Mouse (Mus musculus) CD4-positive helper T cell, adult 2 months (primary cell): ENCODE measurements around the gene Cacna1a.
A peak's percentile ranks its signal among the peaks of the same experiment; 100 is the strongest.

ENCODE experiments used
- DNase-seq: peaks from one replicate; pipeline ENCODE4 v3.0.0-alpha.2; 2012; ENCODE audit warnings: low read depth, missing footprints, low spot score

The Cacna1a gene

DNA sequence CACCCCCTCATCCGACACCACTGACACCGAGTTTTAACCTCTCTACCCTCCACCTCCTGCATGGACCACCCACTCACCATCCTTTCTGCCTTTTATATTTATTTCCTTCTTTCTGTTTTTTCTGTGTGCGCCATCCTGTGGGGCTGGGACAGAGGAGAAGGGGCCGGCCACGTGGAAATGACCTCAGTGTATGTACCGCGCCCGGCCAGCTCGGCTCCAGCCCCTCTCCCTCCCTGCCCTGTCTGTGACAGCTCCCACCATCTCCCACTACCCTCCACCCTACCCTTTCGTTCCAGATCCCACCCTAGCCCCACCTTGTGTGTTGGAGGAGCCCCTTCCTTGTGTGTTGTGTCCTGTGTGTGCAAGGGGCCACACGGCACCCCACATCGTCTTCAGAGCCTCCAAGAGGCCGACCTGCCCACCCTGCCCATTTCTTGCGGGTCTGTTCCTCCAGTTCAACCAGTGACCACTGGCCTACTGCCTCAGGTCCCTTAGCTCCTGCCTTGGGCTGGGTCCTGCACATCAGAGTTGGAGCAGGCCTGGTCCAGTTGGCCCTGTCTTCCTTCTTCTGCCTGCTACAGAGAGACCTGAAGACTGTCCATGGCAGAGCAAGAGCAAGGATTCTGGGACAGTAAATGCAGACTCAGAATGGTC, 247.3 kb downstream of the Cacna1a start:
- DNase-seq: no peak

DNA sequence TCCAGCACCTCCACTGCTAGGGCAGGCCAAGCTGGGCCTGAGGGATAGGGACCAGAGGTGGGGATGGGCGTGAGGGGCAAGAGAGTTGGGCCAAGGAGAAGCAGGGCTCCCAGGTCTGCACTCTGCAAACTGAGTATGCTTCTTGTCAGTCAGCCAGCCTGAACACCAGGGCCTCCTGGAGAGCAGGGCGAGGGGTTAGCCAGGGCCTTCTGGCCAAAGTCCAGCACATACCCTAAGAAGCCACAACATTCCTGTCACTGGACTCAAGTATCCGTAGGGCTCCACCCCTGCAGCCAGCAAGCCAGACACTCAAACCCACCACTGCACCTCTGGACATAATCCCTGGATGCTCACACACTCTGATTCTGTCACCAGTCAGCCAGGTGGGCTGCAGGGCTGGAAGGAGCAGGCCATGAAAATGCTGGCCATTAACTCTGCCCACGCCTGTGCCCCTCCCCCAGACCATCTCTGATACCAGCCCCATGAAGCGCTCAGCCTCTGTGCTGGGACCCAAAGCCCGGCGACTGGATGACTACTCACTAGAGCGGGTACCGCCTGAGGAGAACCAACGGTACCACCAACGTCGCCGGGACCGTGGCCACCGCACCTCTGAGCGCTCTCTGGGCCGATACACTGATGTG, 247.9 kb downstream of the Cacna1a start:
- no peak for DNase-seq

DNA sequence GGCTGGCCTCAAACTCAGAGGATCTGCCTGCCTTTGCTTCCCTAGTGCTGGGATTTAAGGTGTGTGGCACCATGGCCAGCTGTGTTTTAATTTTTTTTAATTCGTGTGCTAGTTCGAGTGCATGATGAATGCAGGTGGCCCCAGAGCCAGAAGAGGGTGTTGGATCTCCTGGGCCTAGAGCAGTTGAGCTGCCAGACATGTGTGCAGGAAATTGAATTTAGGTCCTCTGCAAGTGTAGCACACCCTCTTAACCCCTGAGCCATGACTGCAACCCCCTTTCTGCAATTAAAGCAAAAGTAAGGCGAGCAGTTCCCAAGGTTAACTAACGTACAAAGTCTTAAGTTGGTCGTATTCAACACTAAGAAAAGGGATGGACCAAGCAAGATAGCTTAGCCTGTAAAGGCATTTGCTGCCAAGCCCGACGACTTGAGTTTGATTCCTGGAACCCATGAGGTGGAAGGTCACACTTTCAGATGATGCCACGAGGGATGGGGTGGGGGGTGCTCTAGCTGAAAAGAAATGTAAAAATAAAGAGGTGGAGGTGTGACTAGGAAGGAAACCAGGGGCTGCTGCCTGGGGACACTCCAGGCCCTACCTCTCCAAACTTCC, 249.8 kb downstream of the Cacna1a start:
- DNase-seq: peak; percentile 25

DNA sequence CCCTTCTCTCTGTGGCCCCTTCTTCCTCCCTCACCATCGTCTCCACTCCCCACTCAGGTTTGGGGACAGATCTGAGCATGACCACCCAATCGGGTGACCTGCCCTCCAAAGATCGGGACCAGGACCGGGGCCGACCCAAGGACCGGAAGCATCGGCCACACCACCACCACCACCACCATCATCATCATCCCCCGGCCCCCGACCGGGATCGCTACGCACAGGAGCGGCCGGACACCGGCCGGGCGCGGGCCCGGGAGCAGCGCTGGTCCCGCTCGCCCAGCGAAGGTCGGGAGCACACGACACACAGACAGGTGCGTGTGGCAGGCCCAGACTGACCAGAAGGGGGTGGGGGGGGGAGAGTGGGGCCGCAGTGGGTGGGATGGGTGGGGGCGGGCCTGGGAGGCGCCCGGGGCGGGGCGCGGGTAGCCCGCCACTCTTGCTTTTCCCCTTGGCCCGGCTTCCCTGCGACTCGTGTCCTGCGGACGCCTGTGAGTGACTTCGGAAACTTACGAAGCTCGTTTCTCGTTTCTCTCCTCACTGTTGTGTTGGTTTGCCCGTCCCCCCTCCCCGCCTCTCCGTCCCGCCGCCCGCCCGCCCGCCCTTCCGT, 250.4 kb downstream of the Cacna1a start:
- DNase-seq: peak; percentile 38

DNA sequence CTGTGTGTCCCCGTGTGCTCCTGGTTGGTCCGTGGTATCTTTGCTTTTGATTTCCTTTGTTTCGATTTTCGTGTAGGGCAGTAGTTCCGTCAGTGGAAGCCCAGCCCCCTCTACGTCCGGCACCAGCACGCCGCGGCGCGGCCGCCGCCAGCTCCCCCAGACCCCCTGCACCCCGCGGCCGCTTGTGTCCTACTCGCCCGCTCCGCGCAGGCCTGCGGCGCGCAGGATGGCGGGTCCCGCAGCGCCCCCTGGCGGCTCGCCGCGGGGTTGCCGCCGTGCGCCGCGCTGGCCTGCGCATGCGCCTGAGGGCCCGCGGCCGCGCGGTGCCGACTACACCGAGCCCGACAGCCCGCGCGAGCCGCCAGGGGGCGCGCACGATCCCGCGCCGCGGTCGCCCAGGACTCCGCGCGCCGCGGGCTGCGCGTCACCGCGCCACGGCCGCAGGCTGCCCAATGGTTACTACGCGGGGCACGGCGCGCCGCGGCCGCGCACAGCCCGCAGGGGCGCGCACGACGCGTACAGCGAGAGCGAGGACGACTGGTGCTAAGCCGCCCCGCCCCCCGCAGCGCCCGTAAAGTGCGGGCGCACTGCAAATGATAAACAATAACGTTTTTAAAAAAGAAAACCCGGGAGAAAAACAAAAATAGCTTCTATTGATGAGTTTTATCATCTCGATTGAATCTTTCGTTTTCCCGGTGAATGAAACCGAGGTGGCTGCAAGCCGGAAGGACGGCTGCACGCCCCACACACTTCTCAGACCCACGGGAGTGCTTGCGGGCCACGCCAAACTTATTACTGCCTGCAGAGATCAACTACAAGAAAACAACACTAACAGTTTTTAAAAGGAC, 251.1 kb downstream of the Cacna1a start:
- peak; percentile 95 for DNase-seq

DNA sequence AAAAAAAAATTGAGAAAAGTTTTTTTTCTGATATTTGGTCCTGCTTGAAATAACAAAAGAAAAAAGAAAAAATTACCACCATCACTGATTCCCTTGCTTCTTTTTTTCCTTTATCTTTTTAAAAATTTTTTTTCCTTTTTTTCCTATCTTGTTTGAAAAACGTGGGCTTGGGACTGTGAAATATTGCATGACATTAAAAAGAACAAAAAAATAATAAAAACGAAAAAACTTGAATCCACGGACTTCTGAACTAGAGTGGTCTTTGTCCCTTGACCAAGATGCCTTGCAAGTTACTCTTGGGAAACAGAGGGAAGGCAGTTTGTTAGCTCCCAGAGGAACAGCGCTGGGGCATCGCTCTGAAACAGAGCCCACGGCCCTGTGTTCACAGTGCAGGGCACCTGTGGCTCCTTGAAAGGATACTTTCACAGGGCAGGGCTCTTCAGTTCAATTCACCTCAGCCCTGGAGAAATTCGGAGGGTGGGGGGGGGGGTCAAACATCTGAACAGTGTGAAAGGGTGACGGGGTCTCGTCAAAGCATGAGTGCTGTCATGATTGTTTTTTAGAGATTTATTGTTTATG, 251.9 kb downstream of the Cacna1a start:
- DNase-seq: no peak

DNA sequence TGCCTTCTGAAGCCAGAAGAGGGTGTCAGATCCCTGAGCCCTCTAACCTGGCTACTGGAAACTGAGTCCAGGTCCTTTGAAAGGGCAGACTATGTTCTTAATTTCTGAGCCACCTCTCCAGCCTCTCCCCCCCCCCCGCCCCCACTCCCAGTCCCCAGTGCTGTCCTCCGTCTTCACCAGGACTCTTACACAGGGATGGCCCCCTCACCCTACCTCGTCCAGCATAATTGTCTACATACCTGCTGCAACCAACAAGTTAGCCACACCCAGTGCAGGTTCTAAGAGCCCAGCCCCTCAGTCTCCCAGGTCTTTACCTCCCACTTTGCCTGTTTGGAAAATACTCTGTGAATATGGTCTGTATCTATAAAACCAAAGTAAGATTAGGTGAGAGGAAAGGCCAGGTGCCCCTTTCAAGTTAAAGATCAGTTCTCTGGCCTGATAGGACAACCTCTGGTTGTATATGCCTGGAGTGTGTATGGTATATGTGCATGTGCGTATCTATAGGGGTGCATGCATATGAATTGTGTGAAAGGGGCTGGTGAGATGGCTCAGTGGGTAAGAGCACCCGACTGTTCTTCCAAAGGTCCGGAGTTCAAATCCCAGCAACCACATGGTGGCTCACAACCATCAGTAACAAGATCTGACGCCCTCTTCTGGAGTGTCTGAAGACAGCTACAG, 252.5 kb downstream of the Cacna1a start:
- DNase-seq: peak; percentile 13

DNA sequence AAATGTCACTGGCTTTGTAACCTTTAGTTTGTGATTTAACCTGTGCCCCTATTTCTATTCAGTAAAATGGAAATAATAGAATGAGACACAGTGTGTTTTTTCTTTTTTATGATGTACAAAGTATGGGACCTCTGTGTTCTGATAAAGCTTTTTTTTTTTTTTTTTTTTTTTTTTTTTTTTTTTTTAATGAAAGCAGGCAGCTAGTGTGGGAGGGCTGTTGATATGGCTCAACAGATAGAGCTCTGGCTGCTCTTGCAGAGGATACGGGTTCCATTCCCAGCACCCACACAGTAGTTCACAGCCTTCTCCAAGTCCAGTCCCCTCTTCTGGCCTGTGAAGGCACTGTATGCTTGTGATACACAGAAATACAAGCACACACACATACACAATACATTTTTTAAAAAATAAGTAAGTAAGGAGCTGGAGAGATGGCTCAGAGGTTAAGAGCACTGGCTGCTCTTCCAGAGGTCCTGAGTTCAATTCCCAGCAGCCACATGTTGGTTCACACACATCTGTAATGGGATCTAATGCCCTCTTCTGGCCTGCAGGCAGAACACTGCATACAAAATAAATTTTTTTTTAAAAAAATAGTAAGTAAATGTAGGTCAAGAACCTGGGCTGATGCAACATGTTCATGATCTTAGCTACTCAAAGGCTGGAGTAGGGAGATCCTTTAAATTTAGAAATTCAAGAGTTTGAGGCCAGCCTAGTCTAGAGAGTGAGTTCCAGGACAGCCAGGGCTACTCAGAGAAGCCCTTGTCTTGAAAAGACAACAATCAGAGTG, 253.5 kb downstream of the Cacna1a start:
- peak; percentile 14 for DNase-seq

DNA sequence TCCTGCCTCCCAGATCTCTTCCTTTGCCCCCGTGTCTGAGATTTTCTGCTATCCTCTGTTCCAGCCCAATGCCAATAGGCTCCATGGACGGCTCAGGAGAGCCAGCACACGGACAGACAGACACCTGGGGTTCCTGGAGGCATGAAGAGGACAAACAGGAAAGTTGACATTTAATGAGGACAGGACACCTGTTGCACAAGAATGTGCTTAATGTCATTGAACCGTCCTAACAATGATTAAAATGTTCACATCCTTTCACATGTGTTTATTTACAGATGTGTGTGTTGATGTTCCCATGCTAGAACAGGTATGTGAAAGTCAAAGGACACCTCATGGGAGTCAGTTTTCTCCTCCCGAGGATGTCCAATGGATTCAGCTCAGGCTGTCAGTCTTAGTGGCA, 254.8 kb downstream of the Cacna1a start:
- DNase-seq: peak; percentile 0

DNA sequence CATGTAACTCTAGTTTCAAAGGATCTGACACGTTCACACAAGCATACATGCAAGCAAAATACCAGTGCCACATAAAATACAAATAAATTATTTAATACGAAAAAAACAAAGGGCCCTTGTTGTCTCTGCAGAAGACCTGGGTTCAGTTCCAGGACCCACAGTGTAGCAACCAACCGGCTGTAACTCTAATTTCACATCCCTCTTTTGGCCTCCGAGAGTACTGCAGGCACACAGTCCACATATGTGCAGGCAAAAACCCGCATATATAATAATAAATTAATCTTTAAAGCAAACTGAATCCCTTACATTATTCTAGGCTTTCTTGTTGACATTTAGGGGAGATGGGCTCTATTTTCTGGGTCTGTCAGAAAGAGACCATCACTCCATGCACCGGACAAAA, 258.6 kb downstream of the Cacna1a start:
- no peak for DNase-seq

DNA sequence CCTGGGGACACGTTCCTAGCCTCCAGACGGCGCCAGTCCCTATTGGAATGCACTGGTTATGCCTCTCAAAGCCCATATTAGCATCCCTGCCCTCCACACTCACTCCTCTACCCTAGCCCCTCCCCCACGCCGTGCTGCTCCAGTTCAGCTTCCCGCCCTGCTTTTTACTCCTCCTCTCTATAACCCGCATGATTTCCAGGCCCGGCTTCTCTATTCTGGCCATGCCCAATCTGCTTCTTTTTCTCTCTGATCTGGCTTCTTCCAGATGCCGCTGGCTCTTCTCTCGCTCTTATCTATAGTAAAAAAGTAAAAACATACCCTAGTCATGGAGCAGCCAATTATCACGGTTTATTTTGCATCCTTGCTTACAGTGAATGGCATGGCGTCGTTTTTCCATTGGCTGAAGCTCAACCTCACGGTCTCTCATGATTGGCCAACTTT, 259.2 kb downstream of the Cacna1a start:
- no peak for DNase-seq

DNA sequence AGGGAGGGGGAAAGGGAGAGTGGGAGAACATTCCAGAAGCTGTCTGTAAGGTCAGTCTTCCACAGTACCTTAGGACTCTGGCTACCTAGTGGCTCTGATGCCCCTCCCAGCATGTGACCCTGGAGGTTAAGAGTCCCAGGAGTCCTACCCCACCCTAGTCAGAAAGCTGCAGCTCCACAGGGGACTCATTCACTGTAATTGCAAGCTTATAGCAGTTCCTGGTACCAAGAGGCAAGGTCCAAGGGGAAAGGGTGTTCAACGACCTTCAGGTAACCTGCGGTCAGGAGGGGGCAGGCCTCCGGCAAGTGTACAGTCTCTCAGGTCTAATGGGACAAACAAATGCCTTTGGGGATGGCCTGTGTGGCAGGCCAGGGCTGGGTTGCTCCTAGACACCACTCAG, 262.0 kb downstream of the Cacna1a start:
- no peak for DNase-seq

DNA sequence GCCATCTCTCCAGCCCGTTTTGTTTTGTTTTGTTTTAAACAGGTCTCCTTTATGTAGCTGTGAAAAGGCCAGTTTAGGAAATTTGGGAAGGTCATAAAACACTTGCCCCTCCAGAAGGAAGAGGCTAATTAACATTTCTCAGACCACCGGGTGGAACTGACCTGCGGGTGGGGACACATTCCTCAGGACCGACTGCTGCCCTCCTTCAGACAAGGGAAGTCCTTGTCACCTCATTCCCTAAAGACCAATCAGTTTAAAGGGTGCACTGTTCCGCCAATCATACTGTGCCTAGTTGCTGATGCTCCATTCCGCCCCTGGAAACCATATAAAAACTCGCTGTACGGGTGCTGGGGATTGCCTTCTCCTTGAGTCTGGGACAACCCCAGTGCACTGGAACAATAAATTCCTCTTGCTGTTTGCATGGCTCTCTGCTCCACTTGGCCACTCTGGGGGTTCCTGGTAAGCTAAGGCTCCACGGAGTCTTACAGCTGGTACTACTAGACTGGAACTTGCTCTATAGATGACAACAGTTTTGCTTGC, 264.9 kb downstream of the Cacna1a start:
- no peak for DNase-seq

DNA sequence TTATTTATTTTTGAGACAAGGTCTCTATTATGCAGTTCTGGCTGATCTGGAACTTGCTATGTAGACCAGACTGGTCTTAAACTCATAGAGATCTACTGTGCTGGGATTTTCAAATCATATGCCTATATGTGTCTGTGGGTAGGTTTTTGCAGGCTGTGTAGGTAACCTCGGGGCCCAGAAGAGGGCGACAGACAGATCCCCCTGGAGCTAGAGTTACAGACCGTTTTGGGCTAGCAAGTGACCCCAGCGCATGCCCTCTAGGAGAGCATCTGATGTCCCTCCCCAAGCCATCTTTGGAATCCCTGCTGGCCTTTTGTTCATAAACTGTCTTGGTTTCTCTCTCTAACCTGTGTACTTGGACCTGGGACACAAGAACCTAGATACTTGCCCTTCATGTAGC, 266.4 kb downstream of the Cacna1a start:
- no peak for DNase-seq

DNA sequence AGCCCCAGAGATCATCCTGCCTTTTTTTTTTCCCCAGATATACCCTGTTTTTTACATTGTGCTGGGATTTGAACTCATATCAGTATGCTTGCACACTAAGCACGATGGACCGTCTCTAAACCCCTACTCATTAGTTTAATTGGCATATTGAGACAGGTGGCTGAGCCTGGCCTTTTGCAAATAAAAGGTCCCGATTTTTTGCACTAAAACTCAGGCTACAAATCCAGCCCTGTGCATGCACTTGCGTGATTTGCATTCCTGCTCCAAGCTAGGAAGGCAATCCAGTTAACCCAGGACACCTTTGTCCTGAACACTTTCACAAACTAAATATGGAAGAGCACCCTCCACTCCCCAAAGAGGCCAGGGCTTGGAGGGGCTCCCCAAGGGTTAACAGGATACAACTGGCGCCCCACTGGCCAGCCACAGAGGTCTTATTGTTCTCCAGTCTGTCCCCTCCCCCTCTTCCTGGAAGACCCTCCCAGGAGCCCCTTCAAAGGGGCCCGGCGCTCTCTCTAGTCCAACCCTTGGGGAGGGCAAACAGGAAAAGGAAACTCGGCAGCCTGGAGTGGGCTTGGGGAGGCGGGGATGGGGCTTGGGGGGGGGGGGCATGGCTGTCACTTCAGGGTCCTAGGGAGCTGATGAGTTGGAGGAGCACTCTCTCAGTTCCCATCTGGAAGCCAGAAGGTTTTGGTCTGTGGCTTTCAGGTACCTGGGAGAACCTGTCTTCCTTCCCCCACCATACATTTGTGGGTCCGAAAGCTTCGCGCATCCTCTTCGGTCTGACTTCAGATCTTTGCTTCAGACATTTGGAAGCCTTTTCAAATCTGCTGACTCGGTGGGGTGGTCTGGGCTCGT, 267.3 kb downstream of the Cacna1a start:
- DNase-seq: no peak

DNA sequence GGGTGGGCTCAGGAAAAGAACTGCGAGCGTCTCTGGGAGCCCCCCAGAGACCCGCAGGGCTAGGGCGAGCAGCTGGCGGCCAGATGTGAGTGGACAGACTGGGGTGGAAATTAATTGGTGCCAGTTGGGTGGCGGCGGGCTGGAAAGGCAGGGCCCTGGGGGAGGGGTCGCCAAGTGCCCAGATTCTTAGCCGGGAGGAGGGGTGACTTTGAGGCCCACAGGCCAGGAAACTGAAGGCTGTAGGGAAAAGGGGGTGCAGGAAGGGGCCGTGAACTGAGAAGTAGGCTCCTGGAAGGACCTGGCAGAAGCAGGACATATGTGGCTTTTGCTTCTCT, 267.9 kb downstream of the Cacna1a start:
- peak; percentile 27 for DNase-seq

DNA sequence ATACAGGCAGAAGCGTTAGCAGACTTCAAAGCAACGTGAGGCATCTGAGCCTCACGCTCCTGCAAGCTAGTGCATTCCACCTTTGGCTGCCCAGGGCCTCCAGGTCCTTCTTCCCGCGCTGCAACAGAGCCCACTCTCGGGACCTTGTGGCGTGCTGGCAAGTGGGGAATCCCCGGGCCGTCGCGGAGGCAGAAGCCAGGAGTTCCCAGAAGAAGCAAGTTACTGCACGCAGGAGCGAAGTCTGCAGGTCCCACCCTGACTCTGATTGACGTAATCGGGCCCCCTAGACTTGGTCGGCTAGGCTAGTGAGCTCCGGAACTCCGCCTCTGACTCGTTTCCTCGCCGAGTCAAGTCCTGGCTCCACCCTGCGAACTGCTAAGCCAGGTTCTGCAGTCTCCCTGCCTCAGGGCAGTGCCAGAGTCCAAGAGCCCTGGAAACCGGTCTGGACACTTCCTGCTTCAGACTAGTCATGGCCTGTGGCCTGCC, 268.4 kb downstream of the Cacna1a start:
- DNase-seq: peak; percentile 83

DNA sequence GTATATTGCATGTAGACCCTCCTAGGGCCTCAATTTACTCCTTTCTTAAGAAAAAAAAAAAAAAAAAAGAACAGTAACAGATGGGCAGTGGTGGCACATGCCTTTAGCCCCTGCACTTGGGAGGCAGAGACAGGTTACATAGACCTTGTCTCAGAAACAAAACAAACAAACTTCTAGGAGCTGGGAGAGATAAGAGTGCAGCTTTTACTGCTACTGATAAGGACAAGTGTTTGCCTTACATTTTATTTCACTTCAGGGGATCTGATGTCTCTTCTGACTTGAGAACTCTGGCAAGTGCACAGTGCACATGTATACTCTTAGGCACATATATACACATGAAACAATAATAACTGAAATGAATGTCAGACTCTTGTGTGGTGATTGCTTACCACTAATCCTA, 269.0 kb downstream of the Cacna1a start:
- DNase-seq: no peak

DNA sequence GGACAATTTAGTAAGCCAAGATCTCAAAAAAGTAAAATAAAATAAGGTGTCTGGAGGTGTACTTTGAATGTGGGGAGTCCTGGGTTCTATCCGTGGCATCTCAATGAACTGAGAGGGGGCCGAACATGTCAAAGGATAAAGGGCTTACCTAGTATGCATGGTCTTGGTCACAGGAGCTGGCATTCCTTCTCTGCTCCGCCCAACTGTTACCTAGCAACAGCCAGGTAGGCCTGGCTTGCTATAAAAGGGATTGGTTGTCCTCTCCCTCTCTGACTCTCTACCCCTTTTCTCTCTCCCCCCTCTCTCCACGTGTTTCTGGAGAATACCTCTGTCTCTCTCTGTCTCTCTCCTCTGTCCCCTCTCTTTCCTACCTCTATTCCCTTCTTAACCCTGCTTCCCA, 269.4 kb downstream of the Cacna1a start:
- DNase-seq: no peak
